Mouse (Mus musculus) MEL (cell line): ENCODE results near the gene Rps28.

Experiments used
- CTCF ChIP-seq, 3 experiments: IDR thresholded peaks in 2 of 3; conservative IDR thresholded peaks in 1 of 3; 2 replicates each; pipeline ENCODE4 v1.5.1; 2011 to 2012; ENCODE audit warnings: low read length in 3 of 3, low read depth in 2 of 3, mild to moderate bottlenecking in 2 of 3, improper control_type of control experiment in 1 of 3, inconsistent platforms in 1 of 3, mixed read lengths in 1 of 3, moderate library complexity in 1 of 3; ENCODE audit not compliant: control insufficient read depth in 1 of 3, insufficient read depth in 1 of 3, poor library complexity in 1 of 3, severe bottlenecking in 1 of 3
- E2F4 ChIP-seq: IDR thresholded peaks from 2 replicates; pipeline ENCODE4 v1.6.1; 2011; ENCODE audit warnings: low read depth, low read length, improper control_type of control experiment, borderline replicate concordance
- GATA1 ChIP-seq: IDR thresholded peaks from 2 replicates; pipeline ENCODE4 v1.6.1; 2011; ENCODE audit warnings: low read depth, low read length, improper control_type of control experiment
- JUND ChIP-seq: IDR thresholded peaks from 2 replicates; pipeline ENCODE4 v1.6.1; 2011; ENCODE audit warnings: low read depth, mild to moderate bottlenecking, improper control_type of control experiment, low read length
- MYC ChIP-seq: IDR thresholded peaks from 2 replicates; pipeline ENCODE4 v1.6.1; 2011; ENCODE audit warnings: low read depth, mild to moderate bottlenecking, low read length, improper control_type of control experiment, moderate library complexity
- POLR2A ChIP-seq, 2 experiments: IDR thresholded peaks; 2 replicates each; pipeline ENCODE4 v1.6.1; 2011 to 2012; ENCODE audit warnings: low read length in 2 of 2, mild to moderate bottlenecking in 2 of 2, control low read depth in 1 of 2, improper control_type of control experiment in 1 of 2, low read depth in 1 of 2, moderate library complexity in 1 of 2; ENCODE audit not compliant: control insufficient read depth in 1 of 2, insufficient read depth in 1 of 2, poor library complexity in 1 of 2
- SIN3A ChIP-seq: IDR thresholded peaks from 2 replicates; pipeline ENCODE4 v1.6.1; 2012; ENCODE audit warnings: low read length, improper control_type of control experiment, inconsistent platforms
- TAL1 ChIP-seq: IDR thresholded peaks from 2 replicates; pipeline ENCODE4 v1.6.1; 2012; ENCODE audit warnings: mild to moderate bottlenecking, inconsistent platforms, low read length, moderate library complexity, mixed read lengths
- ZC3H11A ChIP-seq: IDR thresholded peaks from 2 replicates; pipeline ENCODE4 v1.6.1; 2012; ENCODE audit warnings: low read depth, mild to moderate bottlenecking, inconsistent platforms, low read length, improper control_type of control experiment

GRCm38 (mm10) chr17:33780431-33780830, 43.9 kb downstream of the Rps28 start:
- TF ChIP-seq TAL1 (no peak), GATA1 (no peak), MYC (no peak), CTCF (IDR thresholded peaks at IDR 0.05 in 2 of 3, conservative IDR thresholded peaks at IDR 0.05 in 1 of 3; ENCODE audit: control insufficient read depth in 1 of 3, insufficient read depth in 1 of 3, low read depth in 2 of 3, low read length in 3 of 3, poor library complexity in 1 of 3, severe bottlenecking in 1 of 3) (no peak), SIN3A (no peak), POLR2A (IDR thresholded peaks at IDR 0.05; ENCODE audit: control insufficient read depth in 1 of 2, insufficient read depth in 1 of 2, low read depth in 1 of 2, low read length in 2 of 2, poor library complexity in 1 of 2) (no peak), JUND (no peak), E2F4 (no peak), ZC3H11A (no peak)
